Mouse (Mus musculus) limb, embryonic 11.5 days (tissue): ENCODE results near the gene Taf11. TPM values are rescaled to one million over a fixed set of nuclear protein-coding genes. Genes with fewer than 3 reads are reported as not detected.

Experiments
- ATAC-seq: fragments of 200-750 bp; cut with Nextera tagmentation; 2 replicates; pipeline ENCODE4 v1.8.0; 2017; ENCODE audit warnings: low read depth; ENCODE audit not compliant: insufficient number of reproducible peaks, low FRiP score, low TSS enrichment
- DNase-seq: peaks from one replicate; pipeline ENCODE4 v3.0.0-alpha.2; 2015; ENCODE audit warnings: low spot score
- H3K27ac ChIP-seq: fragments of 300-500 bp; sonication (generic); replicated peaks from 2 replicates; pipeline ENCODE4 v1.5.1; 2014; ENCODE audit warnings: low read depth, mild to moderate bottlenecking, low read length
- H3K27me3 ChIP-seq: fragments of 300-500 bp; sonication (generic); 2 replicates; pipeline ENCODE4 v1.6.1; 2014; ENCODE audit warnings: mild to moderate bottlenecking, low read length, mixed read lengths; ENCODE audit not compliant: control insufficient read depth, insufficient read depth
- H3K36me3 ChIP-seq: fragments of 300-500 bp; sonication (generic); 2 replicates; pipeline ENCODE4 v1.6.1; 2014; ENCODE audit warnings: mild to moderate bottlenecking, low read length, moderate library complexity, mixed read lengths; ENCODE audit not compliant: control insufficient read depth, insufficient read depth
- H3K4me1 ChIP-seq: fragments of 300-500 bp; sonication (generic); 2 replicates; pipeline ENCODE4 v1.6.1; 2014; ENCODE audit warnings: low read length, mixed read lengths; ENCODE audit not compliant: control insufficient read depth, insufficient read depth
- H3K4me2 ChIP-seq: fragments of 300-500 bp; sonication (generic); 2 replicates; pipeline ENCODE4 v1.6.1; 2014; ENCODE audit warnings: low read depth, mild to moderate bottlenecking, moderate library complexity; ENCODE audit not compliant: severe bottlenecking
- H3K4me3 ChIP-seq: fragments of 300-500 bp; sonication (generic); 2 replicates; pipeline ENCODE4 v1.5.1; 2014; ENCODE audit warnings: low read depth, low read length
- H3K9ac ChIP-seq: fragments of 300-500 bp; sonication (generic); 2 replicates; pipeline ENCODE4 v1.6.1; 2014; ENCODE audit warnings: mild to moderate bottlenecking, low read length
- H3K9me3 ChIP-seq: fragments of 300-500 bp; sonication (generic); 2 replicates; pipeline ENCODE4 v1.6.1; 2016; ENCODE audit warnings: low read length; ENCODE audit not compliant: control insufficient read depth
- WGBS: fragments of 180-500 bp; shearing (Covaris S2); extraction: QIAGEN DNeasy Blood & Tissue Kit; methylation state at CpG from one replicate; pipeline ENCODE4 v1.1.7; 2014; 5-methylcytosine and 5-hydroxymethylcytosine counted together
- polyA plus RNA-seq: library from polyadenylated mRNA; unstranded; fragments of >200 nt; fragmentation: Nextera tagmentation; extraction: Ambion mirVana; gene quantifications from 2 replicates; pipeline ENCODE4 v1.2.1, GENCODE M21; 2014

Gene Taf11
- polyA plus RNA-seq, 1 experiment from 2014 or later: 104 TPM

- ATAC-seq (no peak), DNase-seq (no peak)
- 0 out of 2 replicates have a peak, but pooled peaks cover 2% of the 10 kb centered on the region for H3K36me3 ChIP-seq
- 64% methylated on average over 3 of the region's 3 CpGs for WGBS
- H3K4me2 ChIP-seq: no peak overlapping the region
- H3K27me3 ChIP-seq: no peaks in the 10 kb centered on the region
- no peaks in the 10 kb centered on the region for H3K4me1 ChIP-seq
- H3K9ac ChIP-seq: no peak overlapping the region
- H3K4me3 ChIP-seq: no peak overlapping the region
- H3K9me3 ChIP-seq: no peaks in the 10 kb centered on the region
- no peak overlapping the region for H3K27ac ChIP-seq
Observed at GRCm38 (mm10) chr17:27873583-27873982, 36.1 kb downstream of the Taf11 start.

- H3K4me2 ChIP-seq: no peak overlapping the region
- no peak overlapping the region for H3K9ac ChIP-seq
- H3K27ac ChIP-seq: no peak overlapping the region
- H3K27me3 ChIP-seq: no peaks in the 10 kb centered on the region
- 91% methylated on average over 3 of the region's 3 CpGs for WGBS
- H3K36me3 ChIP-seq: 0 out of 2 replicates have a peak, but pooled peaks cover 2% of the 10 kb centered on the region
- H3K9me3 ChIP-seq: no peaks in the 10 kb centered on the region
- H3K4me3 ChIP-seq: no peak overlapping the region
- ATAC-seq: no peak
- H3K4me1 ChIP-seq: no peaks in the 10 kb centered on the region
- no peak for DNase-seq
Observed at GRCm38 (mm10) chr17:27871851-27872250, 37.8 kb downstream of the Taf11 start.

- 94% methylated on average over 4 of the region's 4 CpGs for WGBS
- no peak overlapping the region for H3K4me2 ChIP-seq
- H3K4me1 ChIP-seq: no peaks in the 10 kb centered on the region
- no peak overlapping the region for H3K27ac ChIP-seq
- H3K9me3 ChIP-seq: no peaks in the 10 kb centered on the region
- ATAC-seq: no peak
- H3K4me3 ChIP-seq: no peak overlapping the region
- no peak for DNase-seq
- H3K9ac ChIP-seq: no peak overlapping the region
- 0 out of 2 replicates have a peak, but pooled peaks cover 2% of the 10 kb centered on the region for H3K36me3 ChIP-seq
- no peaks in the 10 kb centered on the region for H3K27me3 ChIP-seq
Observed at GRCm38 (mm10) chr17:27866737-27867136, 42.9 kb downstream of the Taf11 start.

GRCm38 (mm10) chr17:27865461-27865860, 44.2 kb downstream of the Taf11 start:
- no peak overlapping the region for H3K27ac ChIP-seq
- no peaks in the 10 kb centered on the region for H3K4me1 ChIP-seq
- 79% methylated on average over 2 of the region's 2 CpGs for WGBS
- H3K9me3 ChIP-seq: no peaks in the 10 kb centered on the region
- no peak overlapping the region for H3K4me2 ChIP-seq
- ATAC-seq (no peak), DNase-seq (no peak)
- no peaks in the 10 kb centered on the region for H3K27me3 ChIP-seq
- H3K9ac ChIP-seq: no peak overlapping the region
- no peak overlapping the region for H3K4me3 ChIP-seq
- 0 out of 2 replicates have a peak, but pooled peaks cover 2% of the 10 kb centered on the region for H3K36me3 ChIP-seq

GRCm38 (mm10) chr17:27859131-27859530, 50.5 kb downstream of the Taf11 start:
- ATAC-seq (no peak), DNase-seq (no peak)
- no peaks in the 10 kb centered on the region for H3K9me3 ChIP-seq
- H3K36me3 ChIP-seq: no peaks in the 10 kb centered on the region
- H3K4me1 ChIP-seq: peaks cover 10% of the 10 kb centered on the region
- no peak overlapping the region for H3K4me2 ChIP-seq
- H3K4me3 ChIP-seq: no peak overlapping the region
- WGBS: 39% methylated on average over 2 of the region's 2 CpGs
- H3K9ac ChIP-seq: no peak overlapping the region
- no peaks in the 10 kb centered on the region for H3K27me3 ChIP-seq
- no peak overlapping the region for H3K27ac ChIP-seq

GRCm38 (mm10) chr17:27857649-27858475, 51.8 kb downstream of the Taf11 start:
- ATAC-seq (no peak), DNase-seq (no peak)
- Histone ChIP-seq H3K9me3 (no peaks in the 10 kb centered on the region), H3K27me3 (no peaks in the 10 kb centered on the region), H3K27ac (no peak overlapping the region), H3K9ac (peak overlapping the region; percentile 22), H3K4me2 (peak overlapping the region; percentile 84), H3K36me3 (no peaks in the 10 kb centered on the region), H3K4me3 (peak overlapping the region; percentile 96), H3K4me1 (peaks cover 10% of the 10 kb centered on the region)
- WGBS: 47% methylated on average over 11 of the region's 11 CpGs

- peak; percentile 74 for DNase-seq
- H3K9ac ChIP-seq: peak overlapping the region; percentile 90
- H3K9me3 ChIP-seq: no peaks in the 10 kb centered on the region
- H3K4me3 ChIP-seq: peak overlapping the region; percentile 96
- H3K36me3 ChIP-seq: peaks cover 3% of the 10 kb centered on the region; the same call in 1 of the 2 replicates
- peak overlapping the region; percentile 84 for H3K4me2 ChIP-seq
- 1% methylated on average over 50 of the region's 52 CpGs for WGBS
- peaks cover 10% of the 10 kb centered on the region for H3K4me1 ChIP-seq
- peak overlapping the region; percentile 63 for H3K27ac ChIP-seq
- ATAC-seq: peak; percentile 33
- no peaks in the 10 kb centered on the region for H3K27me3 ChIP-seq
Observed at GRCm38 (mm10) chr17:27856798-27857648, 52.6 kb downstream of the Taf11 start.

GRCm38 (mm10) chr17:27856265-27856797, 53.3 kb downstream of the Taf11 start, which contains the start of gene Uhrf1bp1:
Uhrf1bp1 (plus strand) TSS chr17:27856441.
- peak; percentile 89 for DNase-seq
- WGBS: under 1% methylated on average over 53 of the region's 54 CpGs
- H3K4me2 ChIP-seq: peak within 1 kb of the TSS; percentile 84

More at GRCm38 (mm10) chr17:27856265-27856797, 53.3 kb downstream of the Taf11 start, which contains the start of gene Uhrf1bp1:
- peak; percentile 69 for ATAC-seq
- Histone ChIP-seq H3K9ac (peak within 1 kb of the TSS; percentile 90), H3K4me3 (peak within 1 kb of the TSS; percentile 96), H3K27ac (peak within 1 kb of the TSS; percentile 63), H3K4me1 (peaks cover 10% of the 10 kb centered on the region), H3K36me3 (peaks cover 3% of the 10 kb centered on the region; the same call in 1 of the 2 replicates), H3K9me3 (no peaks in the 10 kb centered on the region), H3K27me3 (no peaks in the 10 kb centered on the region)
